Mouse (Mus musculus): Measurements from ENCODE around the gene Tmem116. TPM values are rescaled to one million over a fixed set of nuclear protein-coding genes. Genes with fewer than 3 reads are reported as not detected.

Gene Tmem116
- 1 to 10 TPM; 5.5 to 5.6 TPM for total RNA-seq (2021)

DNA sequence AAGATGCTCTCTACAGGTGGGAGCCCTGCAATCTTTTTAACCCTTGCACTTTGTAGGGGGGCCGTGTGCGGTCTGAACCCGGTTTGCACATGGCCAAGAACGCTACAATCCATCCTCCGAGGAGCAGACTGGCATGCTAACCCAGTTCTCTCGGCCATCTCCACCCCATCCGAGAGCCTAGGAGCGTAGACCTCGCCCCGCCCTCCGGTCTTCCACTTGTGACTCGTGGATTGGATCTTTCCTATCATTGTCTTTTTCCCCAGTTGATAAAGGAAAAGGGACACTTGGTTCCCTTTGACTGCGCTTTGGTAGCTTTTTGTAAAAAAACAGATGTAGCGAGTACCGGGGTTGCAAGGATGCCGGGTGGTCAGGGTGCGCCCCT is at the start of gene Tmem116:
Gene Tmem116, plus strand, starts transcription at position 250 of the 382 bp plus-strand sequence.
- peak; percentile 40 for DNase-seq

DNA sequence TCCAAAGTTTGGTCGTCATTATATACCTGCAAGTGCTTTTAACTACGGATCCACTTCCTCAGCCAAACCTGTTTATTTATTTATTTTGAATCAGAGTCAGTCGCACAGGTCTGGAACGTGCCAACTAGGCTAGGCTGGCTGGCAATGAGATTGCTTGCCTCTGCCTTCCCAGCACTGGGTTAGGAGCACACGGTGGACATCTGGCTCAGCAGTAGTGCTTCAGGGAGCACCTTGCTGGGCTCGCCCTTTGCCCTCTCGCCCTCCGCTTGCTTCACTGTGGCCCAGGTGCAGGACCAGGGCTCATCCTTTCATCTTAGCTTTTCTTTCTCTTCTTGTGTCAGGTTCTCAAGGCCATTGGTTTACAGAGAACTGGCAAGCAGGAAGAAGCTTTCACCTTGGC is 43.8 kb upstream of the Tmem116 start:
- no peak for DNase-seq

DNA sequence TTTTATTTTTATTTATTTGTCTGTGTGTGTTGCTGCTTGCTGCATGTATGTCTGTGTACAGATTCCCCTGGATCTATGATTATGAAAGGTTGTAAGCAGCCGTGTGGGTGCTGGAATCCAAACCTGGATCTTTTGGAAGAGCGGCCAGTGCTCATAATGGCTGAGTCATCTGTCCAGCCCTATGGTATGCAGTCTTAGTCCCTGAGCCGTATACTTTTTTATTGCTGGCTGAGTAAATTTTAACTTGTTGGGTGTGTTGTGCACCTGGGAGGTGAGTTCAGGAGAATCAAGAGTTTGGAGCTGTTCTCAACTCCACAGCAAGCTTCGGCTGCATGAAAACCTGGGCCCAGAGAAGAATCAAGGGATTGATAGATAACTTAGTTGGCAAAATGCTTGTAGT is 40.7 kb upstream of the Tmem116 start:
- DNase-seq, result no peak

DNA sequence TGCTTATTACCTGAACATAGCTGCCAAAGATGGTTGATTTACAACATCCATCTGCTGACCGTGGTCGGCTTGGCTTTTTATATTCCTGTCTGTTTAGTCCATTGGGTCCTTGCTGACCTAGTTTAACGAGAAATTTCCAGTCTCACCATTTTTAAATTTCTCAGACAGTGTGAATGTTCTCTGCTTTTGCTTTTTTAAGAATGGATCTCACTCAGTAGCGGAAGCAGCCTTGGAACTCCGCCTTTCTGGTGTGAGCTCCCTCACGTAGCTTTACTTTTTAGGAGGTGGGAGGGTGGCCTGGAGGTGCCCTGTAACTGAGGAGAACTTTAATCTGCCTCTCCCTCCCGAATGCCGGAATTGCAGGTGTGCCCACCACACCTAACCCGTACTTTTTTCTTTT is 31.0 kb upstream of the Tmem116 start:
- no peak for DNase-seq

DNA sequence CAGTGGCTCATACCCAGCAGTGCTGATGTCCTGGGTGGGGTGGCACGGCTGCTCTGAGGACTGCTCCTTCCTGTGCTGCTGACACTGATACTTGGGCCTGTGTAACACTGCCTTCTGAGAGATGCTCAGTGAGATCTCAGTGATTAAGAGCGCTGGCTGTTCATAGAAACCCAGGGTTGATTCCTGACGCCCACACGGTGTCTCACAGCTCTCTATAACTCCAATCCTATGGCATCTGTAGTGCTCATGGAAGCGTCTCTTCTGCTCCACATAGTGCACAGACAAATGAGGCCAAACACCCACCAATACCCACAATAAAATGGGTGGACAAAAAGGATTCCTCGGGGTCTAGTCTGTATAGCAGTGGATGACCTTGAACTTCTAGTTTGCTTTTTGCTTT is 28.9 kb upstream of the Tmem116 start:
- no peak for DNase-seq

DNA sequence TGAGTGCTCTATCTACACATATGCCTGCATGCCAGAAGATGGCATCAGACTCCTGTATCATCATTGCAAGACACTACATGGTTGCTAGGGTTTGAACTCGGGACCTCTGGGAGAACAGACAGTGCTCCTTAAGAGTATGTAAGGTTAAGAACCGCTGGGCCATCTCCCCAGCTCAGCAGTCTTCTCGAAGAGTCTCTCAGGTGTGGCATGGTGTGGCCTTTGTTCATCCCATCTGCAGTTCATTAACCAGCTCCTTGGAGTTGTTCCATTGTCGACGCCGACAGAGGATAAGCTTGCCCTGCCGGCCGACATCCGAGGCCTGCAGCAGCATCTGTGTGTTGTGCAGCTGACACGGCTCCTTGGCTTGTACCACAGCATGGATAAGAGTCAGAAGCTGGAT is 28.4 kb upstream of the Tmem116 start:
- DNase-seq, result no peak

DNA sequence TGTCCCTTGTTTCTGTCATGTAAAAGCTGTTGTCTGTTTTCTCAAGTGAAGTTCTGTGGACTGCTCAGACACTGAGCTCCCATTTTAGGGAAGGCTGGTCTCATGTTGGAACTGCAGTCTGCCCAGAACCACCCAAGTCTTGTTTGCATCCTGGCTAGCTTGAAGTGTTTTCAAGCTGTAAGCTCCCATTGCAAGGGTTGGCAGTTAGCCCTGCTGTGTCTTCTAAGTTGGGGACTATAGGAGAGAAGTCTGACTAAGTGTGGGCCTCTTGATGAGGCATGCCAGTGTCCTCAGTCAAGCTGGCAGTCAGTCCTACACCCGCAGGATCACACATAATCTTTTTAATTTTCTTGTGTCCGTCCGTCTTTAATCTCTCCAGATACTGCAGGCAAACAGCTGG is 22.7 kb upstream of the Tmem116 start:
- DNase-seq, result no peak

DNA sequence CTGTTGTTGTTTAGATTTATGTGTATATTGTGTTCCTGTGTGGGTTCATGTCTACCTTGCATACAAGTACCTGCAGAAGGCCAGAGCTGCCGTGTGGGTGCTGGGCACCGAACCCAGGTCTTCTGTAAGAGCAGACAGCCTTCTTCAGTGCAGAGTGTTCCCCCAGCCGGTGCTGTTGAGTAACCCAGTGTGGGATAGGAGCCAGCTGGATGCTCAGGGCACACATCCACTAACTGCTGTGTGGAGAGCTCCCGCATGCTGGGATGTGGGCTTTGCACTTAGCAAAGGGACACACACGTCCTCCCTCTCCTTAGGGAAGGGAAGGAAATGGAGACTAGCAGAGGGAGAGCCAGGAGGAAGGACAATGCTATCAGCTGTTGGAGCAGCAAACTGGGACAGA is 13.6 kb upstream of the Tmem116 start:
- DNase-seq, result no peak

DNA sequence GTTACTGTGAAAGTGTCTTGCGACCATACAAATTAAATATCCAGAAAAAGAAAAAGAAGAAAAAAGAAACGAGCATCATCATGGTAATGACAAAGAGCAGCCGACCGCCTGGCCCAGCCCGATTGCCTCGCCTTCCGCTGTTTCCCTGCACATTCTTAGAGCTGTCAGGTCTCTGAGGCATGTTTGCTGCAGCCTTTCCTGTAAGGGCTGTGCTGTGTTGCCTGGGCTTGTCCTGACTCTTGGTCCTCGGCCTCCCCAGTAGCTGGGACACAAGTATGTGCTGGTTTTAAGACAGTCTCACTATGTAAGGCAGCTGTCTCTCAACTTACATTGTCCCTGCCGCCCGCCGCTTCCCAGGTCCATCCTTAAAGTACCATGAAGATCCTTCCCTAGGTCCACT is 12.9 kb upstream of the Tmem116 start:
- DNase-seq, result no peak

DNA sequence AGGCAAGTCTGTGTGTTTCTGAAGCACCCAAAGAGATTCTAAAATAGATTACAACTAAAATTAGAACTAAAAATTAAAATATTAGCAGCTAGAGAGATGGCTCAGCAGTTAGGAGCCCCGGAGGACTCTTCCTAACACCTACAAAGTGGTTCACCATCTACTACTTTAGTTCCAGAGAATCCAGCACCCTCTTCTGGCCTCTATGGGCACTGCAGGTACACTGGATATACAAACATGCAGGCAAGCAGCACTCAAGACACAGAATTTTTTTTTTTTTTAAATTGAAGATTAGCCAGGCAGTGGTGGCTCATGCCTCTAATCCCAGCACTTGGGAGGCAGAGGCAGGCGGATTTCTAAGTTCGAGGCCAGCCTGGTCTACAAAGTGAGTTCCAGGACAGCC is 8.1 kb upstream of the Tmem116 start:
- DNase-seq, result peak; percentile 53

DNA sequence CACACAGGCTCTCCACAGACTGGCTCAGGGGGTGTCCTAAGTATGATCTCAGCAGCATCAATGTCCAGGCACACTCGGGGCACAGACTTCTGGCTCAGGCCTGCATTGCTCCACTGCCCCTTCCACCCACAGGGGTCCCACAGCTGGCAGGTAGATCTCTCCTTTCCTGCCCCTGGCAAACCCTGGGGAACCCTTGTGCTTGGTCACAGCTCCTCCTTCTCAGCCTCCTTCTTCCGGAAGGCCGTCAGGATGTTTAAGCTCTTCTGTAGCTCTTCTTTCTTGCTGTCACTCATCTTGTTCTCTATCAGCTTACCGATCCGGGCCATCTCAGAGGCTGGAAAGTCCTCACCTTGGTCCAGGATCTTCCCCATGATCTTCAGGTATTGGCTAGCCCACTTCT is 6.8 kb upstream of the Tmem116 start:
- no peak for DNase-seq

DNA sequence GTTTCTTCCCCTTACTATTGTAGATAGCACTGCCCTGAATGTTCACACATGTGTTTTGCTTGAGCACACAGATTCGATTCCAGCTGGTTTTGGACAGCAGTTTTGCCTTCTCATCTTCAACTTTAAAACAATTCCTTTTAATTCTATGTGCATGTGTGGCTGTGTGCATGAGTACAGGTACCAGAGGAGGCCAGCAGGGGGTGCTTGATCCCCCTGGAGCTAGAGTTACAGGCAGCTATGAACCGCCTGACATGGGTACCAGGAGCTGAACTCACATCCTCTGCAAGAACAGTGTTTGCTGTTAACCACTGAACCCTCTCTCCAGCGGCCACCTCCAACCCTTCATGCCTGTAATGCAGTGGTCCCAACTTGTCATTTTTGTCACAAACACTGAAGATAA is 3.2 kb upstream of the Tmem116 start:
- DNase-seq, result no peak

DNA sequence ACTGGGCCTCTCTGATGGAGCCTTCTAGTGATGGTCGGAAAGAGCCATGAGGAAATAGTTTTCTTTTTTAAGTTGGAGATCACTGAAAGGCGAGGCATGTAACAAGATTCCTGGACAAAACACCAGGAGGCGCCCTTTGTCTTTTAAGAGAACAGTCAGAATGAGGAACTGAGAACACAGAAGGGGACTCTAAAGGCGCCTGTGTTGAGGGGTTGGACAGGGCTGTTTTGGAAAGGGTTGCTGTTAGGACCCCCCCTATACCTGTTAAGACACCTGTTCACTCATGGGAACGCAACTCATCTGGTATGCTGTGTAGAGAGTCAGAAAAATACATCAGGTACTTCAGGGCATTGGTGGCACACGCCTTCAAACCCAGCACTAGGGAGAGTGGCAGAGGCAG is 1.7 kb upstream of the Tmem116 start:
- DNase-seq, result peak; percentile 76

DNA sequence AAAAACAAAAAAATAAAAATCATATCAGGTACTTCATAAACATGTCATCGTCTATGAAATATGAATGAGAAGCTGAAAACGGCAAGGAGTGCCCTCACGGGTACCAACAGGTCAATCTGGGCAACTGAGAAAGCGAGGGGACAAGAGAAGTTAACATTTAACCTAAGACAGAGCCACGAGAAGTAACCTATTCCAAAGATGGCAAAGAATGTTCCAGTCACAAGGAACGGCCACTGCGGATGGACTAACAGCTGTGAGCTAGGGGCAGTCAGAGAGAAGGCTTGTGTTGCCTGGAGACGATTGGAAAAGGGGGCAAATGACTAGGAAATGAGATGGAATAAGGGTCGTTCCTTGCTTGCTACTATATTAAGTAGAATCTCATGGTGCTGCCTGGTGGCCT is 1.2 kb upstream of the Tmem116 start:
- DNase-seq, result no peak

DNA sequence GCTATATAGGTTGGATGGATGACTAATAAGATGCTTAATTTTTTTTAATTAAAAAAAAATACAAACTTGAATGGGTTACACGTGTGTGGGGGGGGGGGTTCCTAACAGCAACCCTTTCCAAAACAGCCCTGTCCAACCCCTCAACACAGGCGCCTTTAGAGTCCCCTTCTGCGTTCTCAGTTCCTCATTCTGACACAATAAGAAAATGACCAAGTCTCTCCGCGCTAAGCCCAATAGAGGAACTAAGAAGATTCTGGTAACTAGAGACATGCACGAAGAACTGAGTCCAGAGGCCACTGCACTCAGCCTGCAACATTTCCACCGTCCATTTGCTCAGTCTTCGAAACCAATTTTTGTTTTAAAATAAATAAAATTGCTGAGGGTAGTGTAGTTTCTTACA is 490 bp upstream of the Tmem116 start:
- DNase-seq, result no peak

DNA sequence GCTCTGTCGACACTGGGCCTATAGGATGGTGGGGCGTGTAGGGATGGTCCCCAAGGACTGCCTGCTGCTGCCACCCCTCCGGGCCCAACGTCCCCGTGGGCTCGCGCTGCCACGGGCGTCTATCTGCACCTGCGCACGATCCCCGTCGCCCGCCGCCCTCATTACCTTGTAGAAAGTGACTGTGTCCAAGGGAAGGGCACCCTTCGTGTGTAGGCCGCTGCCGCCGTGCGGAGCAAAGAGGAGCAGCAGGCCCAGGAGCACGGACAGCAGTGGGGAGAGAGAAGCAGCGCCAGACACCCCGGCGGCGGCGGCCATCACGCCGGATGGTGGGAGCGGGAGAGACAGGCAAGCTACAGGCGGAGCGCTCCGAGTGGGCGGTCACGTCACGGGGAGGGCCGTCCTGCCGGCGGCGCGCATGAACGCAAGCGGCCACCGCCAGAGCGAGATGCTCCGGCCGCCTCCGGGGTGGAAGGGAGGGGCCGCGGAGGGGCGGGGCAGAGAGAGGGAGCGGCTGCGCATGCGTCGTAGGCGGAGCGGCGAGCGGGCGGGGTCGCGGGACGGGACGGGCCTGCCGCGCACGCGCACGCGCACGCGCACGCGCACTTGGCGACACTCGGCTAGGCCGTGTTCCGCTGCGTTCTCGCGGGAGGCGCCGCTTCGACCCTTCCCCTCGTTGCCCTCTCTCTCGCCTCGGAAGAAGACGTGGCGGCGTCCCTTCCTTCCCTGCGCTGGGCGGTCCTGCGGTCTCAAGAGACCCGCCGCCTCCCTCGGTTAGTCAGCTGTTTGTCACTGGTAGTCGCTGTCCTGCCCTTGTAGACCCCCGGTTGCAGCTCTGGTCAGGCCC is 555 bp downstream of the Tmem116 start, which contains the start of gene Erp29:
Gene Erp29, minus strand, starts transcription at position 481 of the 844 bp plus-strand sequence.
- DNase-seq, result peak; percentile 100

DNA sequence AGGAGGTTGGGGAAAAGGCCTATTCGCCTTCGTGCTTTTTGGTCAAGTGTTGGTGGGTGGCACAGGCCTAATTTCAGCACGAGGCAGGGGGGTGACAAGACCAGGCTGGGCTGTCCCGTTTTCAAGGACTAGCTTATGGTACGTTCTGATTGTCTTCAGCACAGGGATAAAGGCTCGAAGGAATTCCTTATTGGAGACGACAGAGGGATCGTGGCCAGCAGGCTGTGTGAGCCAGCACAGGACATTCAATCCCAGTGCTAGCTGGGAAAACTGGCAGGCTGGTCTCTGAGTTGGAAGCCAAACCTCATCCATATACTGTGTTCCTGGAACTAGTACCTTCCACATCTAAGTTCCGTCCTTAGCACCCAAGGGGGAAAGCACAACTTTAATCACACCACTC is 1.2 kb downstream of the Tmem116 start:
- peak; percentile 72 for DNase-seq

DNA sequence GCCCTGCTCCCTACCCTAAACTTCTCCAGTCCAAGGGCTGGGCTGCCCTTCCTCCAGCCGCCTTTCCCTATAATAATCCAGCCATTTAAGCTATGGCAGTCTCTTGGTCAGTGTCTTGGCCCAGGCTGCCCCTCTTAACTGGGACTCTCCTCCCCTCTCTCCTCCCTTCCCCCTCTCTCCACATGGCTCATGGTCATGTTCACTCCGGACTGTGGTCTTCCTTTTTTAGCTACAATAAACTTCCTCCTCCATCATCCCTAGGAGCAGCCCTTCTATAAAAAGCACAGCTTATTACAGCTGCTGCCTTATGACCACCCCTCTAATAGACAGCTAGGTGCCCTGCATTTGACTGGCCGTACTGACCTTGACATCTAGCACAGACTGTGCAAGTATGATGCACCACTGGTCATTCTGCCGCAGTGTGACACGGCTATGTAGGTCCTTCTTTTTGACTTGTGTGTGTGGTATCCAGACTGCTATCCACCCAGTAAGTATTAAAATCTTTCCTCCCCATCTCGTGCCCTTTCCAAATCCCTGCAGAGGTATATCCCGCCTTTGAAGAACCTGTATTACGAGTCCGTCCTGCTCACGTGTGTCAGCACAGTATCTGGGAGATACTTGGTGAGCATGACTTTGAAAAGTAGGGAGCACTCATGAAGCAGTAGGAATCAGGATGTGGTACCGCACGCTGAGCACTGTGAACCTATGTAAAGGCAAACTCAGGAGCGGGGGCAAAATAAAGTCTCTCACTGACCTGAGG is 2.2 kb downstream of the Tmem116 start:
- no peak for DNase-seq

DNA sequence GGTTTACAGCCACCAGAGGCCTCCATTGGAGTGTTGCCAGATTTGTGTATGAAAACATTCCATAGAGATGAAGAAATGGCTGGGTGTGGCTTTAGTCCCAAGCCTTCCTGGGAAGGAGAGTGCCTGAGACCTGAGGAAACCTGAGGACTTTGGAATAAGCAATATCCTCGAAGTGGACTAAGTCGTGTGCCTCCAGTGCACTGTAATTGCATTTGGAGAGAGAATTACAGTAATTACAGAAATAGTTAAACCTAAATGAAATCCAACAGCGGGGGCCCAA is 2.8 kb downstream of the Tmem116 start:
- DNase-seq, result peak; percentile 27

DNA sequence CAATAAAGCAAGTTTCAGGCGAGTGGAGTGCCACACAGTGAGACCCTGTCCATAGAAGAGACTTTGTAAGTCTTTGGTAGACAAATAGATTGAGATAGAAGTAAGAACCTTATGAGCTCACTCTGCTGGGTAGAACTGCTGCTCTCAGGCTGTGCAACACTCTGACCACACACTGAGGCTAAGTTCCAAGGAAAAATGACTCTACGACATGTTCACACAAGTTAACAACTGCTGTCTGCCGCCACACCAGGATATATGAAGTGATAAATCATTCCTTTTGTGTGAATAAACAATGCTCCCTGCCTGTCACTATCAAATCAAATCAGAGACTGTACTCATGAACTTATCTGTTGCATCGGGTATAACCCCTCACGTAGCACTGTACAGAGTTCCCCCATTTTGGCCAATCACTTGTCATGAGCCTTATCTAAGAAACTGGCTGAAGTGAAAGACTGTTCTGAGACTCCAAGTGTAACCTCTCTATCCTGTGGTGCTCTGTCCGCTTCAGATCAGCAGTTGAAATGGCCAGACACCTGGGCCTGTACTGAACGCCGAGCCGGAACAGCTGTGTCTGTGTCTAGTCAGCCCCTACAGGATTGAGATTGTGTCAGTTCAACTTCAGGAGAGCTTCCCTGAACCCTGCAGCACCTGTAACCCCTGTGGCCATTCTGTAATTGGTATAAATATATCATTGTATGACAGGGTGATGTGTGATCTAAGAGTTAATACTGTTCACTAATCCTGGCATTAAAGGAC is 4.0 kb downstream of the Tmem116 start:
- DNase-seq, result no peak

DNA sequence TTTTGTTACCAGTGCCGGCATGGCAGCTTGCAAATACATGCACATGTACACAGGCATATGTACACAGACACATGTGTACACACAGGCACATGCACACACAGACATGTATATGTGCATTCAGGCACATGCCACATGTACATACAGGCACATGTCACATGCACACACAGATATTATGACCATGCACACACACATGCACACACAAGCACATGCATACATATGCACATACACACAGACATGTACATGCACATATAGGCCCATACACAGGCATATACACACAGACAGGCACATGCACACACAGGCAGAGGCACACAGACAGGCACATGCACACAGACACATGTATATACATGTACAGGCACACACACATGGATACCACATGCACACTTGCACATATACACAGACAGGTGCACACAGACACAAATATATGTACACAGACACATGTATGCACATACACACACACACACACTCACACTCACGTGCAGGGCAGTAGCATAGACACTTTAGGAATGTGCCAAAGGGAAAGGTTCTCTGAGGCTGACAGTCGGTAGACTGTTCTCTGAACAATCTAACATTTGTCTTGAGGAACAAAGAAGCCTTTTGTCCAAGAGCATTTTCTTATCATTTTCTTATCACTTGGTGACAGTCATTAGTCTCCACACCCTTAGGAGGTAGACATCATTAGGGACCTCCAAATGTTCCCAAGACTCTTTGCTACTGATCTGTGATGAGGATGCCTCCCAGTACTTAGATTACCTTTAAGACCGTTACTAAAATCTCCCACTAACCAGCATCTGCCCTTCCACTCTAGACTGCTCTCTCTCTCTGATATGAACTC is 9.9 kb downstream of the Tmem116 start:
- no peak for DNase-seq

DNA sequence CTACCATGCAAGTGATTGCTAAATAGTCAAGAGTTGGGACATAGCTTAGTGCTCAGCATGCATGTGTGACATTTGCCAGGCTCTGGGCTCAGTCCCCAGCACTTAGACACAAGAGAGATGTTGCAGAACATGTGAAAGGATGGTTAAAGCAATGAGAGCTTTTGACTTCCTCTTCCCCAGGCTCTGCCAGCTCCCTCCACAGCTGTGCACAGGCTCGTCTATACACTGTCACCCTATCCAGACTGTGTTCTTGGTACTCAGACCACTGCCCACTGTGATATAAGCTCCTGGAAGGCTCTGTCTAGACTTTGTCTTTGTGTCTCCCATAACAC is 10.4 kb downstream of the Tmem116 start:
- DNase-seq, result no peak

DNA sequence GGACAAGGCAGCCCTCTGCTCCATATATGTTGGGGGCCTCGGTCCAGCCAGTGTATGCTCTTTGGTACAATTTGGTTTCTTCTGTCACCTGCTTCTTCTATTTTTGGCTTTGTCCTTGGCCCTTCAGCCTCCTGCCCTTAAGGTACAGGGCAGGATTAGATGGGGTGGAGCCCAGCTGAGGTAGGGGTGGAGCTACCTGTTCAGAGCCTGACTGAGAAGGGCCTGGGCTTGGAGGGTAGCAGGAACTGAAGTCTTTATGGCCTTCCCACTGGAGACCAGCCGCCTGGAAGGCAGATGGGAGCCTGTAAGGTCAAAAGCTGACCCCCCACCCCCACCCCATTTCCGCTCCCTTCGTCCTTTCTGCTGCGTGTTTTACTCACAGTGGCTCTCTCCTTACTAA is 11.3 kb downstream of the Tmem116 start:
- DNase-seq, result no peak
